Mouse (Mus musculus) E14TG2a.4 (cell line): ENCODE results near the gene Fabp6.

Experiments used
- CTCF ChIP-seq: conservative IDR thresholded peaks from 2 replicates; pipeline ENCODE4 v1.5.1; 2014; ENCODE audit warnings: low read length
- NANOG ChIP-seq: IDR thresholded peaks from 2 replicates; pipeline ENCODE4 v1.6.1; 2014; ENCODE audit warnings: borderline replicate concordance, low read length, mixed read lengths
- POU5F1 ChIP-seq: IDR thresholded peaks from 2 replicates; pipeline ENCODE4 v1.6.1; 2014; ENCODE audit warnings: low read length, borderline replicate concordance

DNA sequence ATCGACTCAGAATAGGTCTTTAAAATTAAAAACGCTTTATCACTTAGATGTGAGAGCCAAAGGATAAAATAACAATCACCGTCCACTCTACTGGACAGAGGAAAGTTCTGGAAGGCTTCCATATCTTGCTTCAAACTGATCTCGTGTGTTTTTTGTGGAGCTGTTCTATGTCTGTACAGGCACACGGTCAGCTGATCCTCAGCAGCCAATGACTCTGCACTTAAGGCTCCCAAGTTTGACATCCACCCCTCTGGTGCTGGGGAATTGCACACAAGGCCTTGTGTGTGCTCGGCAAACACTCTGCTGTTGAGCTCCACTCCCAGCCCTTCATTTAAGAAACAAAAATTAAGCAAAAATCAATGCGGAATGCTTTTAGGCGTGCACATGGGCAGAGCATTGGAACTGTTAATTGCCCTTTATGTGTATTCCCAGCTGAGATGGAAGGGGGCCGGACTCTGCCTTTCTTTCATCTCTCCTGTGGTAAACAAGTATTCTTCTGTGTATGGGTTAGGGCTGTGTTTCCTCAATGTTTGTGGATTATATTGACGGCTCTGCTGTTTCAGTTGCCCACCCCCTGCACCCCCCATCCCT, 37.6 kb downstream of the Fabp6 start:
- TF ChIP-seq CTCF (no peak), NANOG (no peak), POU5F1 (no peak)
